Comparison of ENCODE assay signal across 1 mouse cellular context in genomic region chr15:102110701-102111494, GRCm38 (mm10).
TF ChIP-seq lines count a peak whose summit lies in the region.

No protein-coding gene starts in this region.

TF ChIP-seq in MEL, 35 proteins besides CTCF, POLR2A, EP300 and RAD21:
- TF ChIP-seq MAX (IDR thresholded peaks at IDR 0.05; ENCODE audit: low read length) (no peak), MAFK (IDR thresholded peaks at IDR 0.05; ENCODE audit: borderline replicate concordance, low read depth, low read length) (0 out of 2 replicates have a peak, but pooled peaks have one; percentile 40), USF1 (IDR thresholded peaks at IDR 0.05; ENCODE audit: low read depth, low read length) (no peak)
TF ChIP-seq in MEL: peak in this region for 1.
